Mouse (Mus musculus) embryo, embryonic 11 days (tissue): ENCODE measurements around the gene Ggt7.
"Not testable (repeated sequence)": the region's sequence is repeated elsewhere in the genome, so short reads cannot be mapped to it uniquely, and the experiment has no call there.

Experiments
- DNase-seq: peaks from one replicate; pipeline ENCODE4 v3.0.0-alpha.2; 2015

Ggt7 gene

DNA sequence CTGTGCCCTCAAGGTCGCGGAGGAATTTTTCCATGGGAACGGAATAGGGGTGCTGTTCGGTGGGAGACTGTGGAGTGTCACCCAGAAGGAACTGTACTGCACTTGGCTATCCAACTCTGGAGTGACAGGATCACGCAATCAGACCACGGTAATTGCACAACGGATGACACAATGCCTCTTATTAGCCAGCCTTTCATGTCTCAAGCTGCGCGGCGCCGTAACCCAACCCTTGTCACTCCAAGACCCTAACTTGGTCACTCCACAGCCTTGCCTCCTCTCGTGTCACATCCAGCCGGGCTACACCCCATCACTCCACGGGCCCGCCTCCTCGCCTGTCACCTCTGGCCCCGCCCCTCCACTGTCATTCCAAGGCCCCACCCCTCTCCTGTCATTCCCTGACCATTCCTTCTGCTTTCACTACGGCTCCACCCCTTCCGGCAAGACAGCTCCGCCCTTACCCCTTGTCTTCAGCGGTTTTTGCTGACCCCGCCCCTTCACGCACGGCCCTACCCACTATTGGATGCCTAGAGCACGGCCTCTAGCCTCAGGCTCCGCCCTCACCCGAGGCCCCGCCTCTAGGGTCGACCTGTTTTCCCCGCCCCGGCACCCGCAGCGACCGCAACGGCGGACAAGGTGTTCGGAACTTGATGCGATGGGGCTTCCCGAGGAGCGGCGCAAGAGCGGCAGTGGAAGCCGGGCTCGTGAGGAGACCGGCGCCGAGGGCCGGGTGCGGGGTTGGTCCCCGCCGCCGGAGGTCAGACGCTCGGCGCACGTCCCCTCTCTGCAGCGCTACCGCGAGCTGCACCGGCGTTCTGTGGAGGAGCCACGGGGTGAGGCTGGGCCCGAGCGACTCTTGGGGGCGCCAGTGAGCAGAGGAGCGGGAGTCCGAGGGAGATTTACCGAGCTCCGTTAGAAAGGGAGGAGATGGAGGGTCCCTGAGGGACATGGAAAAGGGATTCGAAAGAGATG lies at the start of gene Ggt7, which contains the start of gene Acss2:
Gene Ggt7, minus strand, starts transcription at position 783 of the 969 bp plus-strand sequence.
Gene Acss2, plus strand, starts transcription at position 494 of the 969 bp plus-strand sequence.
- peak; percentile 98 for DNase-seq

- DNase-seq = no peak
These were observed 49.7 kb upstream of the Ggt7 start for GRCm38 (mm10) chr2:155567751-155568150.

- DNase-seq = no peak
These were observed 44.9 kb upstream of the Ggt7 start for GRCm38 (mm10) chr2:155562934-155563333.

- no peak for DNase-seq
These were observed 44.2 kb upstream of the Ggt7 start for GRCm38 (mm10) chr2:155562209-155562608.

- no peak for DNase-seq
These were observed 36.5 kb upstream of the Ggt7 start for GRCm38 (mm10) chr2:155554426-155554985.

DNA sequence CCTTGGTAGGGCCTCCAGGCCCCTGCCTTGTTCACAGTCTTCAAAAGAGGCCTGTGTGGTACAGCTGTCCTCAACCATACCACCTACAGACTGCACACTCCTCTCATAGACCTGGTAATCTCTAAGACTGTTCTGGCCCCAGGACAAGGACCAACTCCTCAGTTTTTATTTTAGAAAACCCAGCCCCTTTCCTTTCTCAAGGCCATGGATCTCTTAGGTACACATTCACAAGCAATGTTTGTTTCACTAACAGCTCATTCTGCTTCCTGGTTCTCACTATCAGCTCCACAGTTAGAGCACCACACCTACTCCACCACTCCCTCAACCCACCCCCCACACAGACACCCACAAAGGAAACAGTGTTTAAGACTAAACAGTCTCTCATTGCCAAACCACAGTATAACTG lies 34.9 kb upstream of the Ggt7 start:
- no peak for DNase-seq

- no peak for DNase-seq
These were observed 34.3 kb upstream of the Ggt7 start for GRCm38 (mm10) chr2:155552336-155552735.

- DNase-seq = no peak
These were observed 28.9 kb upstream of the Ggt7 start for GRCm38 (mm10) chr2:155546955-155547354.

- DNase-seq = no peak
These were observed 22.9 kb upstream of the Ggt7 start for GRCm38 (mm10) chr2:155540822-155541458.

DNA sequence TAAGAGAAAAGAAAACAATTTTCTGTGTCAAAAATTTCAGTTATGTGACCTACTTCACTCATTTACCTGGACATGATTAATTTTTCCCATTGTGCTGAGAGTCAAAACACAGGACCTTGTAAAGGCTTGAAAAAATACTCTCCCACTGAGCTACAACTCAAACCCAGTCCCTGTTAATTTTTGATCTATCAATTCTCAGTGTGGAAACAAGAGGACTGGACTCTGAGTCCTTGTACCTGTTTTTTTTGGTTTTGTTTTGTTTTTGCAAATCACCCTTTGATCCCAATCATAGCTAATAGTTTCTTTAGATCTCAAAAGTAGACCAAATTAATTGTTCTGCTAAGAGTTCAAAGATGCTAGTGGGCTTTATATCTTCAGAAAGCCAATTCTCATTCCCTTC lies 21.7 kb upstream of the Ggt7 start:
- DNase-seq = no peak

GRCm38 (mm10) chr2:155538463-155539057 lies 20.5 kb upstream of the Ggt7 start:
- not testable (repeated sequence) for DNase-seq

GRCm38 (mm10) chr2:155537761-155538462 lies 19.9 kb upstream of the Ggt7 start:
- DNase-seq = no peak

DNA sequence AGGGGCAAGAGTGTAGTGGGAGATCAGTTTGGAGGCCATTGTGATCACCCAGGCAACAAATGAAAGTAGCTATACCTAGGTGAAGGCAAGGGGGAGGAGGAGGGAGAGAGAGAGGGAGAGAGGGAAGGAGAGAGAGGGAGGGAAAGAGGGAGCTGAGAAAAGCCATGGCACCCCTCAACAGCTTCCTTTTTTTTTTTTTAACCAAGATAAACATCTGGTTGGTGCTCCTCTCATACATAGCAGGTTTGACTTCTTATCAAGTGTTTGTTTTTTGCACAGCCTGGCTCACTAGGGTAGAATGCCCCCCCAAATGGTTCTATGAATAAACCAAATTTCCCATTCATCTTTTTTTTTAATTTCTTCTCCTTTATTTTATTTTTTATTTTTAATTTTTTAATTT lies 18.3 kb upstream of the Ggt7 start:
- DNase-seq = no peak

DNA sequence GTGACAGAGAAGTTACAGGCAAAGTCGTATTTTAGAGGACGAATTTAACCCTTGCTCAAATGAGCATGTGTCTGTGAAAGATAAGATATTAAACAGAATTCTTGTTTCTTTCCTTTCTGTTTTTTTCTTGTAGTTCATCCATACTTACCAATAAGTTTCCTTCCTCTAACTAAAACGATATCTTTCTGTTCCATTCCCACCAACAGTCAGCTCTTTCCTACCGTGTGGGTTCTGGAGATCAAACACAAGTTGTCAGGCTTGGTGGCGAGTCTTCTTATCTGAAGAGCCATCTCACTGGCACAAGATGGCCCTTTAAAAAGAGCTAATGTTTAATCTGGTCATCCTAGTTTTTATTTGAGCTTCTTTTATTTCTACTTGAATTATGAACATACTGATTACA lies 9.3 kb upstream of the Ggt7 start:
- DNase-seq = no peak

GRCm38 (mm10) chr2:155524378-155524777 lies 6.3 kb upstream of the Ggt7 start:
- DNase-seq = no peak

- no peak for DNase-seq
These were observed 5.7 kb upstream of the Ggt7 start for GRCm38 (mm10) chr2:155523706-155524105.

GRCm38 (mm10) chr2:155518531-155519270 lies 664 bp upstream of the Ggt7 start:
- DNase-seq = no peak

DNA sequence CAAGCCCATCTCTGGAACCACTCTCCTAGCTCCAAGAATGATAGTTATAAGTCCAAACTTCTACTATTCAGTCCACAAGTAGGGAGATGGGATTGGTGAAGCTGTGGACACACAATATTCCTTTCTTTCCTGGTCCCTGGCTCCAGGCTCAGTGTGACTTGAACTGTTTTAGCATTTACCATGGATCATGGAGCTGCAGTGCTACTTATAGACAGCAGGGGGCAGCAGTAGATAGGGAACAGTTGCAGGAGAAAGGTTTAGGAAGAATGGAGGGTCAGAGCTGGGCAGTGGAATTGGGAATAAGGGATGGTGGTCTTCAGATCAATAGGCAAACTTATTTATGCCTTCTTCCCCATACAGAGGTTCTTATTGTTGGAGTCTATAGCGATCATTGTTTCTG lies 2.1 kb downstream of the Ggt7 start:
- DNase-seq = peak; percentile 76

DNA sequence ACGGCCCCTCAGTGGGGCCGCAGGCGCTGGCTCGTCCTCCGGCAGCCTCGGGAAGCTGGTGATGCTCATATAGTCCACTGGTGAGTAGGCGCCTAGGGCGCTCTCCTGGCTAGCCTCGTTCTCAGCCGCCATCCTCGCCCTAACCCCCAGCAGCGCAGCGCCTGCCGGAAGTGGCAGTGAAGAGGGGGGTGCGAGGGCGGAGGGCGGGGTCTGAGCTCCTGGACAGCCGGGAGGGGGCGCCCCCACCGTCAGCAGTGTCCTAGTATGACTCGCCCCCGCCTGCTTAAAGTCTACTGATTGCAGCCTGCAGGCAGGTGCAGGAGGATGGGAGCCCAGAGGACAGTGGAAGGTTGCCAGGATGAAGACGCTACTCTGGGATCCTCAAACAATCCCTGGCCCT lies 3.4 kb downstream of the Ggt7 start:
- DNase-seq = peak; percentile 69

GRCm38 (mm10) chr2:155513543-155513942 lies 4.5 kb downstream of the Ggt7 start:
- DNase-seq = no peak

DNA sequence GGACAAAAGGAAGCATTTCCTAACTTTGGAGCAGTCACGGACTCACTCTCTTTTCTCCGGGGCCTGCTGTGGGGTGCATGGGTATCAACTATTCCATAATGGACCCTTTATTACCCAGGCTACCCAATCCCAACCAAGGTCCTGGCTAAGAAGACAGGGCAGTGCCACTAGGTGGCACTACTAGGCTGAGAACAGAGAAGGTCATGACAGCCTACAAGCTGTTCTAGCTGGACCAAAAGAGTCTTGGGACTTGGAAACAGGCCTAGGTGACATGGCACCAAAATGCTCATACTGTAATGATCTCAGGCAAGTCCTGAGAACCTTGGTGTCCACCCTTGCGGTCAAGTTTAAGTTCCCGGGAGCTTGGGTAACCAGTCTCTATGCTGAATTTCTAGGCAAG lies 5.6 kb downstream of the Ggt7 start:
- peak; percentile 62 for DNase-seq
